Mouse (Mus musculus) MEL (cell line): Measurements from ENCODE around the gene Sipa1l1.

ENCODE experiments used
- BHLHE40 ChIP-seq: IDR thresholded peaks from 2 replicates; pipeline ENCODE4 v1.6.1; 2012; ENCODE audit warnings: low read depth, mild to moderate bottlenecking, inconsistent platforms, low read length, improper control_type of control experiment, borderline replicate concordance
- CTCF ChIP-seq, 3 experiments: IDR thresholded peaks in 2 of 3; conservative IDR thresholded peaks in 1 of 3; 2 replicates each; pipeline ENCODE4 v1.5.1; 2011 to 2012; ENCODE audit warnings: low read length in 3 of 3, low read depth in 2 of 3, mild to moderate bottlenecking in 2 of 3, improper control_type of control experiment in 1 of 3, inconsistent platforms in 1 of 3, mixed read lengths in 1 of 3, moderate library complexity in 1 of 3; ENCODE audit not compliant: control insufficient read depth in 1 of 3, insufficient read depth in 1 of 3, poor library complexity in 1 of 3, severe bottlenecking in 1 of 3
- EP300 ChIP-seq, 2 experiments: IDR thresholded peaks; 2 replicates each; pipeline ENCODE4 v1.6.1; 2011; ENCODE audit warnings: improper control_type of control experiment in 2 of 2, low read length in 2 of 2, low read depth in 1 of 2, mild to moderate bottlenecking in 1 of 2
- GATA1 ChIP-seq: IDR thresholded peaks from 2 replicates; pipeline ENCODE4 v1.6.1; 2011; ENCODE audit warnings: low read depth, low read length, improper control_type of control experiment
- KAT2A ChIP-seq: conservative IDR thresholded peaks from 2 replicates; pipeline ENCODE4 v1.6.1; 2012; ENCODE audit warnings: low read depth, low read length, improper control_type of control experiment, inconsistent platforms
- MYB ChIP-seq: IDR thresholded peaks from 2 replicates; pipeline ENCODE4 v1.6.1; 2011; ENCODE audit warnings: mild to moderate bottlenecking, low read depth, low read length, improper control_type of control experiment
- MYC ChIP-seq: IDR thresholded peaks from 2 replicates; pipeline ENCODE4 v1.6.1; 2011; ENCODE audit warnings: low read depth, mild to moderate bottlenecking, low read length, improper control_type of control experiment, moderate library complexity
- NELFE ChIP-seq: IDR thresholded peaks from 2 replicates; pipeline ENCODE4 v1.6.1; 2011; ENCODE audit warnings: low read depth, low read length, improper control_type of control experiment
- SIN3A ChIP-seq: IDR thresholded peaks from 2 replicates; pipeline ENCODE4 v1.6.1; 2012; ENCODE audit warnings: low read length, improper control_type of control experiment, inconsistent platforms
- TBP ChIP-seq: IDR thresholded peaks from 2 replicates; pipeline ENCODE4 v1.8.0; 2011; ENCODE audit warnings: low read depth, low read length, improper control_type of control experiment
- ZKSCAN1 ChIP-seq: IDR thresholded peaks from 2 replicates; pipeline ENCODE4 v1.6.1; 2012; ENCODE audit warnings: low read depth, mild to moderate bottlenecking, inconsistent platforms, low read length, improper control_type of control experiment, moderate library complexity

- no peak for TF ChIP-seq EP300 (IDR thresholded peaks at IDR 0.05; ENCODE audit: low read depth in 1 of 2, low read length in 2 of 2)
- TF ChIP-seq CTCF (IDR thresholded peaks at IDR 0.05 in 2 of 3, conservative IDR thresholded peaks at IDR 0.05 in 1 of 3; ENCODE audit: control insufficient read depth in 1 of 3, insufficient read depth in 1 of 3, low read depth in 2 of 3, low read length in 3 of 3, poor library complexity in 1 of 3, severe bottlenecking in 1 of 3): no peak
- TF ChIP-seq SIN3A: no peak
- no peak for TF ChIP-seq KAT2A
- no peak for TF ChIP-seq MYC
- no peak for TF ChIP-seq BHLHE40
- TF ChIP-seq NELFE: no peak
- TF ChIP-seq TBP: no peak
- TF ChIP-seq ZKSCAN1: no peak
- no peak for TF ChIP-seq GATA1
- no peak for TF ChIP-seq MYB
Measured at GRCm38 (mm10) chr12:82139234-82140166, 29.6 kb upstream of the Sipa1l1 start.
